Mouse (Mus musculus): Measurements from ENCODE around the gene Usp47.

The Usp47 gene

DNA sequence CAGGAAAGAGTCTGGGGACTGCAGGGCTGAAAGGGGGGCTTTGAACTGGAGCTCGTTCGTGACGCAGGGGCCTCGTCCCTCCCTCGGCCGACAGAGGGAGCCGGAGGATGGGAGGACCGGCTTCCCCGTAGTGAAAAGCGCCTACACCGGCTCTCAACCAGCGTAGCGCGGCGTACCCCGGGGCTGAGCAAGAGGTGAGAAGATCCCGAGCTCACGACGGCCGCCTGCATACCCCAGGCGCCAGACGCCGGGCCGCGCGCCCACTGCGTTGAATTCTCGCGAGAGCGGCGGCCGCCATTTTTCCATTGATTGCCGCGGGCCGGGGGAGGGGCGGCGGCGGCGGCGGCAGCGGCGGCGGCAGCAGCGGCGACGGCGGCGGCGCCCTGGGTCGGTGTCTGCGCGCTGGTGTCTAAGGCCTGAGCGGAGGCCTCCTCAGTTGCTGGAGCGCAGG, at the start of gene Usp47:
Gene Usp47 (plus strand): TSS at position 355 of the 451 bp plus-strand sequence.
- in situ Hi-C loops (cut with MboI; ENCODE audit: low pct_unique_long_range_greater_than_20kb in 1 of 2, low sequenced_read_pairs in 2 of 2, unreplicated experiment in 1 of 2), result no loop called here

DNA sequence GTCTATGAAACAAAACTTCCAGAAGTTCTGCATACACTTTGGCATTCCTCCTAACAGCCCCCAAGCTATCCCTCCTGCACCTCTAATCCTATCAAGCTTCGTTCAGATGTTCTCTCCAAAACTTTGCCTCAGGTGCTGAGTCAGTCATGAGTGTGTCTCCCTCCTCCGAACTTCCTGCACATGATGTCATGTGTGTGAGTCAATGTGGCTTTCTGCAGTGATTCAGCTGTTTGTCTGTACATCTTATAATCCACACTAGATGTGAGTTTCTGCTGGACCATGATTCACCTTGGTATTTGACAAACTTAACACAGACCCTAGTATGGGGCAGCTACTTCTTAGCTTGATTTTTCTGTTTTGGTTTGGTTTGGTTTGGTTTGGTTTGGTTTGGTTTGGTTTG, 46.9 kb upstream of the Usp47 start:
- in situ Hi-C loops (cut with MboI; ENCODE audit: low pct_unique_long_range_greater_than_20kb in 1 of 2, low sequenced_read_pairs in 2 of 2, unreplicated experiment in 1 of 2), result no loop called here

DNA sequence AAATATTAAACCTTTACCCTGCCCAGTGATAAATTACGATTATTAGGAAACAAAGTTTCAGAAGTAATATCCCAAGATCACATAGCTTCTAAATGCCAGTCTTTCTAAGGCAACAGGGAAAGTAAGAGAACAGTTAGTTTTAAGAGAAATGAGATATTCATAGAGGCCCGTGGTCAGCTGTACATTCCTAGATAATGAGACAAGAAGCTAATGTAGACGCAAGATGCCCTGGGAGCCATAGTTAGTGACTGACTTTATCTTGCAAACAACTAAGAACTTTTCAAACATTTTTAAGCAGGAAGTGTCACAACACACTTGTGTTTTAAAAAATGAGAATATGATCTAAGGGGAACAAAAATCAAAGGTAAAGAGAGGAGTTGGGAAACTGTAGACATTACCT, 45.4 kb upstream of the Usp47 start:
- in situ Hi-C loops (cut with MboI; ENCODE audit: low pct_unique_long_range_greater_than_20kb in 1 of 2, low sequenced_read_pairs in 2 of 2, unreplicated experiment in 1 of 2), result no loop called here

DNA sequence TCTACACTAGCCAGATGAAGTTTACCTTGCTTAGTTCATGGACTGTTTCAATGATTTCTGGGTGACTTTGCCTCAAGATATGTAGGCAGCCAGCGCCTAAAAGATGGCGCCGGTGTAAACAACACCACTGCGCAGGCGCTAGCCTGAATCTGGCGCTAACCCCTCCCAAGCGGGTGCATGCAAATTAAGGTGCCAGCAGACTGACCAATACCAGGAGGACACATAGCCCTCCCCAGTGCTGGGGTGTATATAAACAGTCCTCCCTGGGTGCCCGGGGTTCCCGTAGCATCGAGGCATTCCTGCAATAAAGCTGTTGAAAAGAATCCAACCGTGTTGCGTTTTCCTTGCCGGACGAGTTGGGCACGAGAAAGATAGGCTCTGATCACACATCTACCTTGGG, 41.0 kb upstream of the Usp47 start:
- in situ Hi-C loops (cut with MboI; ENCODE audit: low pct_unique_long_range_greater_than_20kb in 1 of 2, low sequenced_read_pairs in 2 of 2, unreplicated experiment in 1 of 2), result no loop called here

DNA sequence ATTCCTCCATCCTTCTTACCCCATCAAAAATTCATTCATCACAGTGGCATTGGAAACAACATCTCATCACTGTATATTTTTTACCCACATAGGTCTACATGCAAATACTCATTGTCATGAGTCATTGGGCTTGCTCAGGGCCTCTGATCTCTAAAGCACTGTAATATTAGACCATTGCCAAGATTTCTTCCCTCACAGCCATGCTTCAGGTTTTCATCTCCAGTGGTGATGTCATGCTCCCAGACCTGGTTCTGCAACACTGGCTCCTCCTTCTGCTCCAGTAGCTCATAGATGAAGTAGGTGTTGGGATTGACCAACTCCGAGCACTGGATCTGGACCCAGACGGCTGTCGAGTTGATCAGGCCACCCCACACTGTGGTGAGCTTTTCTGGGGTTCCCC, 38.8 kb upstream of the Usp47 start:
- in situ Hi-C loops (cut with MboI; ENCODE audit: low pct_unique_long_range_greater_than_20kb in 1 of 2, low sequenced_read_pairs in 2 of 2, unreplicated experiment in 1 of 2), result no loop called here

DNA sequence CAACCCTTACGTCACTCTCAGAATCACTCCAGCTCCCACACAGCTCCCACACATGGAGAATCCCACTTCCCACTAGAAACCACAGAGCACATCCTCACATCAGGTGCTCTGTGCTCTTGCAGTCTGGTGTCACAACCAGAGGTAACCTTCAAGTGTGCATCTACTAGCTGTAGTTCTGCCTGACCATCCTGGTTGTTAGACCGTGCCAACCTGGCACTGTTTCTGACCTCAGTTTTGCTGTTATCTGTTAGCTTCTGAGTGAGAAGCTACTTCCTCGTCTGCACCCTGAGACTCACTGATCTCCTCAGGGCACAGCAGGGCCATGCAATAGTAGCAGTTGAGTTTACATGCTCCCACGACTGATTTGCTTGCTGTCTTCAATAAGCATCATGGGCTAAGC, 38.0 kb upstream of the Usp47 start:
- in situ Hi-C loops (cut with MboI; ENCODE audit: low pct_unique_long_range_greater_than_20kb in 1 of 2, low sequenced_read_pairs in 2 of 2, unreplicated experiment in 1 of 2), result no loop called here

DNA sequence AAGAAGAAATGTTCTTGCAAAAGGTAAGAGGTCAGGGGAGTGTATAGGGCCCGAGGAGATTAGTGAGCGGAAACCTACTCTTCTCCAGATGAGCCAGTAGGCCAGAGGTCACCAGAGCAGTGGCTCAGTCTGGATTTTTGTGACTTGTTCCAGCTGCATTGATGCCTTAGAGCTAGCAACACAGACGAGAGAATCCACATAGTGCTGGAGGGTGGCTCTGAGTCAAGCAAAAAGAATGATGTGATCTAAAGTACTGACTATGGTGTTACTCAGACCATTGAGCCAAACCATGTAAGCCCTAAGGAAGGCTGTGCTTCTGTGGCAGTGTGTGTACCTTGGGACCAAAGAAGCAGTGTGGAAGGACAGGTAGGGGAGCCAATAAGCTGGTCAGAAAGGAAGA, 36.4 kb upstream of the Usp47 start:
- in situ Hi-C loops (cut with MboI; ENCODE audit: low pct_unique_long_range_greater_than_20kb in 1 of 2, low sequenced_read_pairs in 2 of 2, unreplicated experiment in 1 of 2), result no loop called here

DNA sequence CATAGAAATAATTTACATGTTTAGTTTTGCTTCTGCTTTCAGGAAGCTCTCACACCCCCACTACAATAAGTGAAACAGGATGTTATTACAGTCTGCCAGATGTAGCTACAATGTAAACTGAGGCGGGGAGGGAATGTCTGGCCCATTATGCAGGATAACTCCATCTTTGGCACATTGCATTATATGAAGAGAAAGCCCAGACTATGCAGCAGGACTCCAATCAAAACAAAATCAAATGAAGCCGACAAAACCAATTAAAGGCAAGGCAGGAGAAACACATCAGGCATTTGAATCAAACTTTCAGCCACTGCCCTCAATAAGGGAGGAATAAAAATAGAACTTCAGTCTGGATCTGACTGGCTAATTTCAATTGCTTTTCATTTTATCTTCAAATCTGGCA, 25.9 kb upstream of the Usp47 start:
- in situ Hi-C loops (cut with MboI; ENCODE audit: low pct_unique_long_range_greater_than_20kb in 1 of 2, low sequenced_read_pairs in 2 of 2, unreplicated experiment in 1 of 2), result no loop called here

DNA sequence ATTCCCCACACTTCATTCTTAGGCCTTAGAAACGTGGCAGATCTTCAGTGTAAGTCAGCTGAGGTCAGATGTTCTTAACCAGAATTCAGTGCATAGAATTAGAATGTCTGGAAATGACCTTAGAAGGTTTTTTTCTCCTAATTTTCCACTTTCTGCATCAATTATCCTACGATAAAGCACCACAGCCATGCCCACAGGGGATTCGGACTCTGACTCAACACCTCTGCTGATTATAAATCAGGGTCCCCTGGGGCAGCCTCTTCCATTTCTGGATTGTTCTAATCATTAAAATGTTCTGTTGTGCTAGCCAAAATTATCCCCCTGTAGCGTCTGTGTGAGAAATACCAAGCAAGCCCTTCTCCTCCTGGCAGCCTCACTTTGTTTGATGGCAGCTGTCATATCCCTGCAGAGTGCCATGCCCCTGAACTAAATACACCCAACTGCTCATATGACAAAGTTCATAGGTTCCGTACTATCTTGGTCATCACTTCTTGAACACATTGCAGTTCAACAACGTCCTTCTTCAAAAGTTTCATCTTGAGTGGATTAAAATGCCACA, 24.8 kb upstream of the Usp47 start:
- in situ Hi-C loops (cut with MboI; ENCODE audit: low pct_unique_long_range_greater_than_20kb in 1 of 2, low sequenced_read_pairs in 2 of 2, unreplicated experiment in 1 of 2), result no loop called here

DNA sequence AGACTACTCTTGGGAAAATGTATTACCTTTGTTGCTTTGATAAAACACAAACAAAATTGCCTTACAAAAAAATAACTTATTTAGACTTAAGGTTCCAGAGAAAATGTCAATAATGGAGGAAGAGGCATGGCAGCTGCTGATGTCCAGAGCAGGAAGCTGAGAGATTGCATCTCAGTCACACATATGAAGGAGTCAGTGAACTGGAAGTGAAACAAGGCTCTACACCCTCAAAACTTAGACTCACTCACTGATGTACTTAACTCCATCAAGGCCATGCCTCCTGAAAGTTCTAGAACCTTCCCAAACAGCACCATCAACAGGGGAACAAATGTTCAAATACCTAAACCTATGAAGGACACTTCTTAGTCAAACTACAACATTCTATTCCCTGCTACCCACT, 23.9 kb upstream of the Usp47 start:
- in situ Hi-C loops (cut with MboI; ENCODE audit: low pct_unique_long_range_greater_than_20kb in 1 of 2, low sequenced_read_pairs in 2 of 2, unreplicated experiment in 1 of 2), result no loop called here

DNA sequence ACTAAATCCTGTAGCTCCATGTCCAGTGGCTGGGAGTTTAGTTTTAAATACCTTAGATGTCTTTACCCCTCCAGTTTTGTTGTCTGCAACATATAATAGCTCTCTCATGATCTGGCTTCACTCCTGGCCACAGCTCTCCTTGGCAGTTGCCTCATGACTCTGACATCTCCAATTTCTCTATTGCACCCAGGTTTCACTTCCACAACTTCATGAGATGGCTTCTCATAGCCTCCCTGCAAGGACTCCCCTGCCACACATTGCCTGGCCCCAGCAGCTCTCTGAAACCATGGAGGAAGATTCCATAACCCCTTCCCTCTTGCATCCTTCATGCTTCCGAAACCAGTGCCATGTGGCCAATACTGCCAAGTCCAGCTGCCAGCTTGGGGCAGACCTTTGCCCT, 23.1 kb upstream of the Usp47 start:
- in situ Hi-C loops (cut with MboI; ENCODE audit: low pct_unique_long_range_greater_than_20kb in 1 of 2, low sequenced_read_pairs in 2 of 2, unreplicated experiment in 1 of 2), result no loop called here

DNA sequence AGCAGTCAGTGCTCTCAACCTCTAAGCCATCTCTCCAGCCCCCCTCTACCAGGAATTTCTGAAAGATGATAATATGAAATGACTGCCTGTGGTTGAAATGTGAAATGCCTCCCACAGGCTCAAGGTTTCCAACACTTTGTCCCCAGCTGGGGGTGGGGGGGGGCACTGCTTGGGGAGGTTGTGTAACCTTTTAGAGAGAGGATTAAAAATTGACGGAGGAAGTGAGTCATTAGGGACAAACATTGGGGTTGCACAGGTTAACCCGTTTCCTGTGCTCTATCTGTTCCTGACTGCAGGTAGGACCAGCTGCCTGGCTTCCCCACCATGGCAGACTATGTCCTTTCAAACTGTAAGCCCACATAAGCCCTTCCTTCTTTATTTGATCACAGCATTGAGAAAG, 12.8 kb upstream of the Usp47 start:
- in situ Hi-C loops (cut with MboI; ENCODE audit: low pct_unique_long_range_greater_than_20kb in 1 of 2, low sequenced_read_pairs in 2 of 2, unreplicated experiment in 1 of 2), result no loop called here

DNA sequence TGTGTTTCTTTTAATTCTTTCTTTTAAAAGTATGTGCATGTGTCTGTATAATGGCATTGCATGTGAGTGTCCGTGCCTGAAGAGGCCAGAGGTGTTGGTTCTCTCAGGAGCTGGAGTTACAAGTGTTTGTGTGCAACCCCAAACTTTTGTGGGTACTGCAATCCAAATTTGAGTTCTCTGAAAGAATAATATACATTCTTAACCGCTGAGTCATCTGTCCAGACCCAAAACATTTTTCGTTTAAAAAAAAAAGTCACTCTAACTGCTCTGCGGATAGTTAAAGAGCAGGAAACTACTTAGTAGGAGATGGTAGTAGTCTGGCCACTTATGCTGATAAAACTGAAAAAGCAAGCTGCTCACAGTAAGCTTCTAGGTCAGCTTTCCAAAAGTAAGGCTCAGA, 12.3 kb upstream of the Usp47 start:
- in situ Hi-C loops (cut with MboI; ENCODE audit: low pct_unique_long_range_greater_than_20kb in 1 of 2, low sequenced_read_pairs in 2 of 2, unreplicated experiment in 1 of 2), result no loop called here

DNA sequence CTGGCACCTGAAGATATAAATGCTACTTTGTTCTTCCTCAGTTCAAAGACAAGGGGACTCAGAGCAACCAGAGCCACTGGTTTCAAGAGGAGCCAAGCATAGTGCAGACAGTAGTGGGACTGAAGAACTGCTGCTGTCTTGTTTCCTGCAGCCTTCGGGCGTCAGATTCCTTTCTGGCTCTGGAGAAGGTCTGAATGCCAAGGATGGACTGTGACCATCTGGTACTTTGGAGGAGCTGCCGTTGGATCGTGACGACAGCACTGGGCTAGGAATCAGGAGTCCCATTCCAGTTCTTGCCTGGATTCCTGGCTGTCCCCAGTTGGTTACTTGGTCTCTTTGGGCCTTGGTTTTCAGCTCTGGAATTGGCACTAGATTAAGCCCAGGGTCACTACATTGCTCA, 11.2 kb upstream of the Usp47 start:
- in situ Hi-C loops (cut with MboI; ENCODE audit: low pct_unique_long_range_greater_than_20kb in 1 of 2, low sequenced_read_pairs in 2 of 2, unreplicated experiment in 1 of 2), result no loop called here

DNA sequence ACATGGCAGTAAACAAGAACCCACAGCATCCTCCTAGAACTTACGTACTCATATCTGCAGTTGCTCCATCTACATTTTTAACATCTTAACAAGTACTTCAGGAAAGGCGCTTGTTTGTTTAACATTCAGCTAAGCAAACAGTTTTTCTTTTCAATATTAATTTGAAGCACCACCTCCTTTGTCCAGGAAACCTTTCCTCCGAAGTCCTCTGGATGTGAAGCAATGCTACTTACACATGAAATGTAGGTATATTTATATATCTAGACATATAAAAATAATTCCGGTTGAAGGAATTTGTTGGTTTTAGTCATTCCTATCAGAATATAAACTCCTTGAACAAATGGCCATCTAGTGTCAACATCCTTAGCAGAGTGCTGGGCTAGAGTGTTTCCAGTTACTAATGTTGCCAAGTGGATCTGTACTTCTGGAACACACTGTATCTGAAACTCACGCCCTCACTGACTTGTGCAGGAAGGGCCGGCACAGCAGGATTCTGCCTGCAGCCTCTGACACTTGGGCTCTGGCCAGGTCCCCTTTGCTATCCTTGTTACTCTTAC, 10.6 kb upstream of the Usp47 start:
- in situ Hi-C loops (cut with MboI; ENCODE audit: low pct_unique_long_range_greater_than_20kb in 1 of 2, low sequenced_read_pairs in 2 of 2, unreplicated experiment in 1 of 2), result no loop called here

DNA sequence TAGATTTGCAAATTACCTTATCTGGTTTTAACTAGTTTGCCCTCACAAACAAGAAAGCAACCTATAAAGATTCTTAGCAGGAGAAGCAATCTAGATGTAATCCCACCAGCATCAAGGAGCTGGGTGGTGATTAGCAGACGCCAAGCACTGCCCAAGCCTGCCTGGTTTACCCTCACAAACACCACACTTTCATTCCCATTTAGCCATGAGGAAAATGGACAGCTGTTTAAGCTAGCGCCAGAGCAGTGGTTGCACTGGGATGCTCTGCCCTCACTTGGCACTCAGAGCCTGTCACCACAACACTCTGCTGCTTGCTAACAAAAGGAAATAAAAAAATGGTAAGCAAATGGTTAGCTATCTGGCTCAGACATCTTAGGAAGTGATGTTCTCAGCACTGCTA, 9.2 kb upstream of the Usp47 start:
- in situ Hi-C loops (cut with MboI; ENCODE audit: low pct_unique_long_range_greater_than_20kb in 1 of 2, low sequenced_read_pairs in 2 of 2, unreplicated experiment in 1 of 2), result no loop called here

DNA sequence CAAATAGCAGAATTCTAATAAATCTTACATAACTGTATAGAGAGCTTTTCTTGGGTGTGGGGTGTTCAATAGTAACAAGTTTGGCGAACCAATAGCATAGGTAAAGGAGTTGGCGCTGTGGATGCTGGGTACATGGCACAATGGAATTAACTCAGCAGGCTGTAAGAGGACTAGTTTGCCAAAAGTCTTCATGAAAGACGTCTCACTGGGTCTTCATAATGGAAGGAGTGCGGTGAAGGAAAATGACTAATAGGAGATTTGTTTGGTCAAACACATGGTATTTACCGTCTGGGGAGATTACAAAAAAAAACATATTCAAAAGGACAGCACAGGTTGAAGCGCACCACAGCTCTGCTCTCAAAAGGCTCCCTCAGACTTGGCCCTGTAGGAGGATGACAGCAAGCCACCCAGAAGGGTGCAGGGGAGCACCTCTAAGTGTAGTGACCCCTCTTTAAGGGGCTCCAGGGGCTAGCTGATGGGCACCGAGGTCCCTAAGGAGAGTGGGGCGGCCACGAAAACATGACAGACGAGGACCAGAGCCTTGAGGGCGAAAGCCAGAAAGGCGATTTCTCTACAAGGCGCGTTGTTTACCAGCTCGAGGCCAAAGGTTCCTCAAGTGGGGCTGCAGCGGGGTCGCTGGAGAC, 676 bp upstream of the Usp47 start:
- in situ Hi-C loops (cut with MboI; ENCODE audit: low pct_unique_long_range_greater_than_20kb in 1 of 2, low sequenced_read_pairs in 2 of 2, unreplicated experiment in 1 of 2), result no loop called here

DNA sequence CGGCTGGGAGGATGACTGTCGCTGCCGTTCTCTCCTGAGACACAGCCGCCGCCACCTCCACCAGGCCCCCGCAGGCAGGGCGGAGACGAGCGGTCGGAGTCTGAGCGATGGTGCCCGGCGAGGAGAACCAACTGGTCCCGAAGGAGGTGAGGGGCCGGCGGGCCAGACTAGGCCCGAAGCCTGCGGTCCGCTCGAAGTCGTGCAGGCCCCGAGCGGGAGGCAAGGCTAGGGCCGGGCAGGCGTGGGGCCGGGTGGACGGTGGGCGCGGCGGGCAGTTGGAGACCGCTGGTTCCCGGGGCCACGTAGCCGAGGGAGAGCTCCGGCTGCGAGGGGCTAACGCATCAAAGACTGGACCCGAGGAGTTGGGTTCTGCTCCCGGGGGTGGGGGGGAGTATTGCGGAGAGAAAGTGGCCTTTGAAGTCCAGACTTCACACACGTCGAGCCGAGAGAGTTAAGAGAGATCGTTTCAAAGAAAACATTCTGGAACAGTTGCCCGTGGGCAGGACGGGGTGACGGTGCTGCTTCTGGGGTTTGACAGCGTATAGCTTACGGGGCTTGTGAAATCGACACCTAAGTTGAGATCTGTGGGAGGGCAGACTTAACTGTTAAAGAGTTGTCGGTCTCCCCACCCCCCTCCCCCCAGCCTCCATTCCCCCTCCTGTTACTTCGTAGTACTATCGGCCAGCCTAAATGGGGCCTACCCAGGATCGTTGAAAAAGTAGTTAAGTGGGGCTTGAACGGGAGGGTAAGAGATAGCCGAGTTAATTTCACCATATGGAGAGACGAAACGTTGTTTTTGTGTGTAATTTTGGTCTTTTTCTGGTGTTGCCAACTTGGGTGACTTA, 519 bp downstream of the Usp47 start:
- in situ Hi-C loops (cut with MboI; ENCODE audit: low pct_unique_long_range_greater_than_20kb in 1 of 2, low sequenced_read_pairs in 2 of 2, unreplicated experiment in 1 of 2), result no loop called here

DNA sequence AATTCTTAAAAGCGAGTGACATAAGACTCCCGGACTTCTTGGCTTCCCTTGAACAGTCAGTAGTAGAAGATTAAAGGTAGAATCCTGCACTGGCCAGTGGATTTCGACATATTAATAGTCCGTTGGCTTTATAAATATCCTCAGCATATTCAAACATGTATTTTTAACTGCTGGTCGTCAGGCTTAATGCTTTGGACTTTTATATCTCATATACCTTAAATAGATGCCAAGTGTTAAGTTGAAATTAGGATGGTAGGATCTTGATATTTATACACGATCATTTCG, 1.1 kb downstream of the Usp47 start:
- in situ Hi-C loops (cut with MboI; ENCODE audit: low pct_unique_long_range_greater_than_20kb in 1 of 2, low sequenced_read_pairs in 2 of 2, unreplicated experiment in 1 of 2), result no loop called here

DNA sequence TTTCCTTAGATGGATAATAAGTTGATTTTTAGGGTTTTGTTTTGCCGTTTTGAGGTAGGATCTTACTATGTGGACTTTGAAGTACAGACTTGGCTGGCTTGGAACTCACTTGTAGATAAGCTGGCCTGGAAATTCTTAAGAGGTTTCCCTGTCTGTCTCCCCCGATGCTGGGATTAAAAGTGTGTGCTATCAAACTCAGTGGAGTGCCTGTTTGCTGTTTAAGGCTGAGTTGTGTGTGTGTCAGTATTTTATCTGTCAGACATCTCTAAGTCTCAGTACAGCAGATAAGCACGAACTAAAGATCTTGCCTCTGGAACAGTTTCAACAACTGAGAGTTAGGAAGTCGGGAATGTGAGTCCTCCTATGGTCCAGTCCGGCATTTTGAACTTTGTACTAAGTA, 1.6 kb downstream of the Usp47 start:
- in situ Hi-C loops (cut with MboI; ENCODE audit: low pct_unique_long_range_greater_than_20kb in 1 of 2, low sequenced_read_pairs in 2 of 2, unreplicated experiment in 1 of 2), result no loop called here
